Mouse (Mus musculus) left cerebral cortex, postnatal 25 days (tissue): Measurements from ENCODE around the gene Defb18. TPM values are rescaled to one million over a fixed set of nuclear protein-coding genes. Genes with fewer than 3 reads are reported as not detected.
"Not testable (repeated sequence)": the region's sequence is repeated elsewhere in the genome, so short reads cannot be mapped to it uniquely, and the experiment has no call there.

Experiments used
- DNase-seq, 2 experiments: peaks; one replicate each; pipeline ENCODE4 v3.0.0; 2022; ENCODE audit warnings: low spot score in 2 of 2, mixed read lengths in 1 of 2
- intact Hi-C: fragments of 180-260 bp; cut with DNase I; formaldehyde crosslinking; loops from one replicate; pipeline ENCODE4 v1.15.1; 2025
- total RNA-seq, 2 experiments: library from RNA; stranded (reverse); gene quantifications; 2 replicates each; pipeline ENCODE4 v1.2.3; 2021

Defb18 gene
- not detected for total RNA-seq

DNA sequence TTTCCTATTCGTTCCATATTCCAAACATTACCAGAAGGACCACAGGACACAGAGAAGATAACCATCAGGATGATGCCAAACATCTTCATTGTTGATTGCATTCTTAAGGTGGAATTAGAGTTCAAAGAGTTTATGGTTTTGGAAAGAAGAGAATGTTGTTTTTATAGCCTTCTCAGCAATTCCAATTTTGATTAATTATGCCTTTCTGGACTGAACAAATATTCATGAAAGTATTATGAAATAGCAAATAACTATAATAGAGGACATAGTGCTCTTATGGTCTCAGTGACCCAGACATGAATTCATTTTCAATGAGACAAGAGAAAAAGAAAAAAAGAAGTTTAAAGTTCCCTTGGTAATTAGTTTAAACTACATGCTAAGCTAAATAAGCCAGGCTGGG is at the start of gene Defb18:
TSS of gene Defb18 (minus strand) at position 101 of the 400 bp plus-strand sequence.
- intact Hi-C loops, result no loop called here
- DNase-seq, result no peak

DNA sequence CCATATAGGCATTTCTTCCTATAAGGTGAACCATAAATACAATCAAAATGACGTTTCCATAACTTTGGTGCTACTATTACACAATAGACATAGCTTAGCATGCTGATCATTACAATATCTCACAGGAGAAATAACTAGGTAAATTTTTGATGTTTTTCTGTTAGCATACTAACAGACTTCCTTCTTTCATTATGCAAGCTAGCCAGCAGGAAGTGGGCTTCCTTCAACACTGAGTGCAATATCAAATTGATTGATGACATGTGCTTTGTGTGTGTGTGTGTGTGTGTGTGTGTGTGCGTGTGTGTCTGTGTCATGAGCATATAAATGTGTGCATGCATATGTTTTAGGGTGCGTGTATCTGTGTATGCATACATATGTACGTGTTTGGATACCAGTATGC is 33.9 kb upstream of the Defb18 start:
- intact Hi-C loops, result no loop called here
- DNase-seq, result no peak

DNA sequence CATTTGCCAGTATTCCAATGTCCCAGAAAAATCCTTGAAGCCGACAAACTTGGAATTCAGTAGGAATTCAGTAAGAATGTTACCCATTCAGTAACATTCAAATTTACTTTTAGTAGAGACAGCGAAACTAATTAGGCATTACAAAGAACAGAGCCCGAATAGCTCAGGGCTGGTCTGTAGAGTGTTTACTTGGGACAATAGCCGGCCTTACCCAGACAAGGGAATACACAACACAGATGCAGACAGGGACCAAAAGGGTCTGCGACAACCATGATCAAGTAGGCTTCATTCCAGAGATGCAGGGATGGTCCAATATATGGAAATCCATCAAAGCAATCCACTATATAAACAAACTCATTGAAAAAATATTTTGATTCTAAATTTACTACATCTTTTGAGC is 31.6 kb upstream of the Defb18 start:
- intact Hi-C loops, result no loop called here

DNA sequence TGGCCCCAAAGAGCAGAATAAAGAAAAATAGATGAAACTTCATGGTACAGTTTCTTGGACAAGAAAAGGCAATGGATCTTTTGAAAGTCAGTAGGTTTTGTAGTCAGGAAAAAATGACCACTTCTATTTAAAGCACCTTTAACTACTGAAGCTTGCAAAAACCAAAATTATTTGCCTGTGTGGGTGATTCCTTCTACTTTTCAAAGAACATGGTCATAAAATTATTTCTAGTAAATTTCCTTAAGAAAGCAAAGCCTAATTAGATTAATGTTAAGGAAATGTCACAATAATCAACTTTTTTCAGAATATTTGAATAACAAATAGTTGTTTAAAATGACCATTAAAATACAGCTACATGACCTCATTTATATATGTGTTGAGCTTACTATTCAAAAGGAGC is 27.8 kb upstream of the Defb18 start, which contains the start of gene Defb41:
TSS of gene Defb41 (minus strand) at position 101 of the 400 bp plus-strand sequence.
- intact Hi-C loops, result no loop called here

More for the DNA sequence above, 31.6 kb upstream of the Defb18 start:
- DNase-seq, result no peak

DNA sequence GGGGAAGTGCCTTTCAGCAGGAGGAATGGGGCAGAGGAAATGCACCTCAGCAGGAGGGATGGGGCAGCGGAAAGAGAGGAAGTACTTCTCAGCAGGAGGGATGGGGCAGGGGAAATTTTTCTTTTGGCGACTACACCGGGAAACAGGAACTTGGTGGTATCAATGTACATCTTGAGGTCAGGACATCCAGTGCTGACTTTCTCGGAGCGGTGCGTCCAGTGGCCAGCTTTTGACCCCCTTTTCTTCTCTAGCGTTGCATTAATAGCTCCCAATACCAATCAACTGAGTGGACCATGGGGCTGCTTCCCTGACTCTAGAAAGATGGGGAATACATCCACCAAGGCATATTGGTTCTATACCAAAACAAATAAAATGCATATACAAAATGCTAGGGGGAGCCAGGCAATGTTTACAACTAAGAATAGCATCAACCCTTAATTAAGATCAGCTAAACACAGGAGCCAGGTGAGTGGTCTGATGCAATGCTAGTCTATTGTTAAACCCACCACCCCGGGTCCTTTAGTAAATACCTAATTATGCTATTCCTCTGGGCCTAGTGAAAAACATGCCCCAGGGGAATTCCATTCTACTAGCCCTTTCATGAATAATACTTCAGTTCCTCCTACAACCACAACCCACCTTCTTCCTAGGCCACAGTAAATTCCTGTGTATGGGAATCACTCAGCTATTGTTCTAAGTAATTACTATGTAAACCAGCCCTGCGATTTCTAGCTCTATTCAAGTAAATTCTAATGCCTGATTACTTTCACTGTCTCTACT is 8.7 kb upstream of the Defb18 start:
- DNase-seq, intact Hi-C loops: not testable (repeated sequence)

More for the DNA sequence above, 27.8 kb upstream of the Defb18 start, which contains the start of gene Defb41:
- DNase-seq, result no peak

DNA sequence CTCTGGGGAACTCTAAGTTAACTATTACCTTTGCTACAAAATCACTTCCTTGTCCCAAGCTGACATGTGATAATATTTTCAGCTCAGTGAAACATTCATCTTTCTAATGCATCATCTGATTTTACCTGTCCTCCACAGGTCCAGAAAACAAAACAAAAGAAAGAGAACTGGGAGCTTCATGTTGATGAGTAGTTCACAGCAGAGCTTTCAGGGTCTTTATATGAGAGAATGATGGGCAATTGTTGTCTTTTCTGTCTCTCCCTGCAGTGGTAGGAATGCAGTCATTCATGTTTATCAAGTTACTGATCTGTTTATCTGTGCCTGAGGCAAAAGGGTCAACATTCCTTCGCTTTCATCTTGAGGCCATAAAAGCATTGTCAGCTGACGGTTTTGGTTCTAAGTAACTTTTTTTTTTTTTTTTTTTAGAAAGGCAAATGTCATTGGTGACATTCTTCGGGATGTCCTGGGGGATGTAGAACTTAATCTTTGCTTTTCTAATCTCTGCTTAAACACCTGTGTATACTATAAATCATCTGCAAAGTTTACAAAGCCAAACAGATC is 13.8 kb downstream of the Defb18 start:
- no peak for DNase-seq
- intact Hi-C loops, result no loop called here

DNA sequence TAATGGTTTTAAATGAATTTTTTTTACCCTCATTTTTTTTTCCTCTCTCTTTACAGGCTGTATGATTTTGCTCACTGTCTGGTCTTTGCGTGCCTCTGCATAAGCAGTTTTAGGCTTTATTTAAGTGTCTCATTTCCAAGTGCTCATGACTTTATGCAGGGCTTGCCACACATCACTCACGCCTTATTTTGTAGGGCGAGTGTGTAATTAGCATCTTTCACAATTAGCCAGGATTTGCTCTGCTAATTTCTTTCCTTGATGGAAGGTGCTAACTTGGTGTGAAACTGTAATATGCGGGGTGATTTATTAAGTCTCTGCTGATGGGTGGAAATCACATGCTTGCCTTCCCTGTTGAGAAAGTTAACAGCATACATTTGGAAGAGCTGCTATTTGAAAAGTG is 45.5 kb downstream of the Defb18 start:
- intact Hi-C loops, result no loop called here

DNA sequence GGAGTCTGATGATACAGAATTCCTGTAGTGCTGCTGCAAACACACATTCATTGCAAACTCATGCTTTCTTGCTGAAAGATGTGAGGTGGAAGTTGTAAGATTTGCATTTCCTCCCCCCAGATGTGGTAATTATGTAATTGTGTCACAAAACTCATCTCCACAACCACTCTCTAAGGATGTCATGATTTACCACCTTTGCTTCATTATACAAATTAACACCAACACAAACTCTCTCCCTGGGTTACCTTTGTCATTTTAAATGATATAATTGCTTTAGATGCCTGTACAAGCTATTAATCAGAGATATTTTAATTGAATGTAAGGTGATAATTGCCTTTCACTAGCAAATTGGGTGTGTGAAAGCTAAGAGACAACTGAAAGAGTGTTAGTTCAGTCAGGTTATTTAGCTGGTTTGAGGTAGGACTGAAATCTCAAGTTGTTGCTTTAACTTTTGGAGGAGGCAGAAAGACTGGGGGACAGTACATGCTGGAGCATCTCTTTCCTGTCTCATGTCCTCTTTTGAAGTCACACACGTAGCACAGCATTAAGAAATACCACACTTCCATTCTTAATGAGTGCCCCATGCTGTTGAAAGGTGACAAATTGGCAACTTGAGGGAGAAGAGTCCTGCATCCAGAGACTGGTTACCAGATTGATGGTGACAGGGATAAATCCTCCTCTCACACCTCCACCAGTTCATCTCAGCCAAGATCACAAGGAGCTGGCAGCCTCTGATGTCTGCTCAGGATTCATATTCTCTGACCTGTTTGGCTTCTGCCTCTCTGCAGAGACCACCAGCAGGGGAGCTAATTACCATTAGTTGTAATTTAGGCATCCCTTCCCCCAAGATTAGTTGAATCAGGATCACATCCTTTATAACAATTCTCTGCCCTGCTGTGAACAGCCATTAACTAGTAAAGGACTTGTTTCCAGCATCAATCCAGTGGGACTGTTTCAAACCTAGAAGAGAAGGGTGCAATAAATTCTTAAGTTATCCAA is 46.2 kb downstream of the Defb18 start:
- intact Hi-C loops, result no loop called here
- DNase-seq, result no peak

More for the DNA sequence above, 45.5 kb downstream of the Defb18 start:
- no peak for DNase-seq

Other genes with a start within 250 kb of the Defb18 start
- not detected for gene Crisp4, start 91.5 kb downstream of the Defb18 start, total RNA-seq
- gene Defb41, start 27.7 kb upstream of the Defb18 start, total RNA-seq, result not detected